Mouse (Mus musculus) gastrocnemius, postnatal 4 days (tissue): Measurements from ENCODE around the gene Mob1b. TPM values are rescaled to one million over a fixed set of nuclear protein-coding genes. Genes with fewer than 3 reads are reported as not detected.

ENCODE experiments used
- DNase-seq, 2 experiments: peaks; one replicate each; pipeline ENCODE4 v3.0.0; 2021 to 2022; ENCODE audit warnings: low spot score in 2 of 2, mixed read lengths in 2 of 2
- total RNA-seq, 2 experiments: library from RNA; stranded (reverse); gene quantifications; 2 replicates each; pipeline ENCODE4 v1.2.3; 2021

Gene Mob1b
- total RNA-seq, 2 experiments from 2014 or later = 34.5 to 42.6 TPM

DNA sequence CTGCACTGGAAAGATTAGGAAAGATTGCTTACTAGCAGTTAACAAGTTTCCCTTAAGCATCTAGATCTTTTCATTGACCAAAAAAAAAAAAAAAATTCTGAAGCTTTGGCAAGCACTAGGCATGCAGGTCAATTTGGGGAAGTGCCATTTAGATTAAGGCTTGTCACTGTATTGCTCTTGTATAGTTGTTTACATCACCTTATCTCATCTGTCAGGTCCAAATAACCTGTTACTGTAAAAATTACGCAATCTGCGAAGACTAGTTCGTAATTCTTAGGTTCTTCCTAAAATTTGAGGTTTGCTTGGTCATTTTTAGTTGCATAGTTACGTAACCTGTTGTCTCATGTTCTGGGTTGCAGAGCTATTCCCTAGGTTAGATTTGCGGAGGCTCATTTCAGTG is 46.2 kb downstream of the Mob1b start:
- no peak for DNase-seq

DNA sequence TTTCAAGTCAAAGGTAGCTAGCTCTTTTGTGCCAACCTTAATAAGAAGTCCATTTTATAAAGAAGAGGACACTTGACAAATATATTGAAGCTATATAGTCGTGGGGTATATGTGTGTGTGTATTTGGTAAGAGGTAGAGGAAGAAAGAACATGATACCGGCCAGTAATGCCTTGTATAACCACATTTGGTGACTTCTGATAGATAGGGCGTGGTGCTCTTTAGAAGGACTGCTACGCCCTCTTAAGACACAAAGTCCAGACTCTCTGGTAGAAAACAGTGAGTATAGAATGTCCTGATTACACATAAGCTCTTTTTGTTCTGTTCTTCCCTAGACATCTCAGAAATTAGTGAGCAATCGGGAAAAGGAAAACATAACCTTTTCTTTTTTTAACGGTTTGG is 47.5 kb downstream of the Mob1b start:
- DNase-seq = no peak

DNA sequence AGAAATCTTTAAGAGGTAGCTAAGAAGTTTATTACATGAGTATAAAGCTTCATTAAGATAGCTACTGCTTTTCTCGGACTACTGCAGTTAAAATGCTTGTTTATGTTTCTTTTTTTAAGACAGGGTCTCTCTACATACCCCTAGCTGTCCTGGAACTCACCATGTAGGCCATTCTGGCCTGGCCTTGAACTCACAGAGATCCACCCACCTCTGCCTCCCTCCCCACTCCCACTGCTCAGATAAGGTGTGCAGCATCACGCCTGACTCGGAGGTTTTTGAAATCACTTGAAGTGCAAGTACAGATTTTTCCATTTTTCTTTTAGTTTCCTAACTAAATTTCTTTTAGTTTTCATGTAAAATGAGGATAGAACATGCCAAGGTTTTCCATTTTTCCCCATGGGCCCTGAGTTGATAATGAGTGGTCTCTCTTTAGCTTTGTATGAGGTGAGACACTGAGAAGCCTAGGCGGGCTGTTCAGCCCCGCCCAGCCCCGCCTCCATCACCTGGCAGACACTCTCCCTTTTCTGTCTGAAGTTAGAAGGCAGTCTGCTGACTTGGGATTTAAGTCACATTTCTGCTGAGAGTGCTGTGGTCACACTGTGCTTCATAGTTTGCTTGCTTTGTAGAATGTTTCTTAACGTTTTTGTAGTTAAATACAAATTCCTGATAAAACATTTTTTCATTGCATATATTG is 61.6 kb downstream of the Mob1b start:
- no peak for DNase-seq

- no peak for DNase-seq
These were observed 64.4 kb downstream of the Mob1b start for GRCm38 (mm10) chr5:88785059-88785458.

DNA sequence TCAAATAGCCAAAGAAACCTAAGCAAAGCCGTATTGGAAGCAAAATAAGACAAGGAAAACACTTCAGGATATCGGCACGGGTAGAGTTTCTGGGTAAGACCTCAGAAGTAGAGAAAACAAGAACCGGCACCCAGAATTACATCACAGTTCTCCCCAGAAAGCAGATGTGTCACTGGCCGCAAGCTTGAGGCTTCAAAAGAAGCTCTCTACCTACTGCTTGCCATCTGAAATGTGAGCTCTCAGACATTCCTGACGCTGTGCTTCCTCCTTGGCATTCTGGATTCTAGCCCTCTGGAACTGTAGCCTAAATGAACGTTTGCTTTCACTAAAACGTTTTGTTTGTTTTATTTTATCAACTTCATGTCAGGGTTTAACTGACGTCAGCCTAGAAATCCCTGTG is 70.0 kb downstream of the Mob1b start:
- DNase-seq = no peak

GRCm38 (mm10) chr5:88791256-88792245 is 70.9 kb downstream of the Mob1b start:
- DNase-seq = no peak

DNA sequence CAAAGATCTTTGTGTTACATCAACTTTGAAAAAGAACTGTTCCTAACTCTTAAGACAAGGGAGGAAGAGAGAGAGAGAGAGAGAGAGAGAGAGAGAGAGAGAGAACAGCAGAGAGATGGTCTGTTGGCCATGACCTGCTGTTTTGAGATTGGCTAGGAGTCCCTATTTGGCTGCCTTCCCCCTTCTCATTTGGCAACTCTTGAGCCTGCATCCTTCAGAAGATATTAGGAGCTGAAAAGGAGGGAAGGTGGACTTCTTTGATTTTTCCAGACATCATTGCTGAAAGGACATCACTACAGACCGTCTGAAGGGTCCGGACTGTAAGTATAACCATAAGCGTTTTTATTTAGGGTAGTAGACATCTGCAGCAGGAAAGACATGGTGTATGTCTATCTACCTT is 73.0 kb downstream of the Mob1b start:
- no peak for DNase-seq

GRCm38 (mm10) chr5:88795910-88796584 is 75.4 kb downstream of the Mob1b start:
- DNase-seq = no peak

- DNase-seq = no peak
These were observed 75.9 kb downstream of the Mob1b start for GRCm38 (mm10) chr5:88796588-88796987.

- DNase-seq = no peak
These were observed 76.5 kb downstream of the Mob1b start for GRCm38 (mm10) chr5:88797121-88797520.

DNA sequence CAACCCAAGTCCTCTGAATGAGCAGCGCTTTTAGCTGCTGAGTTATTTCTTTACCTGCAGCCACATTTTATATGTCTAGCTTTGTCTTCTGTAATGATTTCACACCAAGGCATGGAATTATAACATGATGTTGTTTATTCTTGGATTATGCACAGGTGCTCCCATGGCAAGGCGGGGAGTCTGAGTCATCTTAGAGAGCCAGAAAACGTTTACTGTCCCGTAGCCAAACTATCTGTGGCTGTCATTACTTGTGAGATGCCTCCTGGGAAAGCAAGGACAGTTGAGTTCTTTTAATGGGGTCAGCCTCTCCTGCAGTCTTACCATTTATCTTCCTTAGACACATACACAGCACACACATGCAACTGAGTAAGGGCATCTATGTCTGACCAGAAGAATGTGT is 85.0 kb downstream of the Mob1b start:
- no peak for DNase-seq

DNA sequence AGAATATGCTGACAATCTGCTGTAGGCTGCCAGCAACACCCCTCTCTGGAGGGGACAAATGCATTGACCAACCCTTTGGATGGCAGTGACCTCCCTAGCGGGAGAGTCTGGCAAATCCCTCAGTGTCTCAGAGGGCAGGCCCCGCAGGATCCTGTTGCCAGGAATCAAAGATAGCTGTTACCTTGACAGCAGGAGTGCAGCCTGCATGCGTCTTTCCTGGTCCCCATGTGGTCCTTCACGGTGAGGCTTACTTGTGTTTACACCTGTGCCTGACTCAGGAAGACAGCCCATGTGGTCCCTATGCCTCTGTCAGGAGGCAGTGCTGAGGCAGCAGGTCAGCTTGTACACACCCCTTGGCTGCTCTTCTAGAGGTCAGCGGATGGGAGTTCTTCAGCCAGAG is 85.6 kb downstream of the Mob1b start:
- no peak for DNase-seq

- no peak for DNase-seq
These were observed 86.7 kb downstream of the Mob1b start for GRCm38 (mm10) chr5:88807342-88807741.

- DNase-seq = no peak
These were observed 92.5 kb downstream of the Mob1b start for GRCm38 (mm10) chr5:88813188-88813587.

Other genes starting within 250 kb of the Mob1b start
- not detected for gene Enam, start 232.9 kb upstream of the Mob1b start, total RNA-seq
- gene Jchain, start 193.0 kb upstream of the Mob1b start, total RNA-seq = under 1 TPM; 0.31 to 0.32 TPM
- 10 to 100 TPM; 34.1 to 35.1 TPM for gene Utp3, start 166.4 kb upstream of the Mob1b start, total RNA-seq
- 10 to 100 TPM; 13.8 to 14.5 TPM for gene Rufy3, start 155.8 kb upstream of the Mob1b start, total RNA-seq
- gene Grsf1, start 44.7 kb upstream of the Mob1b start, total RNA-seq = 100 to 1,000 TPM in 1 of 2 experiments, 10 to 100 TPM in 1; 95.6 to 130 TPM
- 10 to 100 TPM in 1 of 2 experiments, 1 to 10 TPM in 1; 8.7 to 11.4 TPM for gene Dck, start 44.1 kb downstream of the Mob1b start, total RNA-seq
- 10 to 100 TPM; 12.1 to 17.8 TPM for gene Slc4a4, start 166.0 kb downstream of the Mob1b start, total RNA-seq